Mouse (Mus musculus) heart, embryonic 15.5 days (tissue): ENCODE measurements around the gene Fam19a1. TPM values are rescaled to one million over a fixed set of nuclear protein-coding genes. Genes with fewer than 3 reads are reported as not detected.
"Not testable (repeated sequence)": the region's sequence is repeated elsewhere in the genome, so short reads cannot be mapped to it uniquely, and the experiment has no call there.

Experiments used
- ATAC-seq: fragments of 200-750 bp; cut with Nextera tagmentation; replicated peaks from 2 replicates; pipeline ENCODE4 v1.8.0; 2017; ENCODE audit warnings: low read depth, moderate TSS enrichment; ENCODE audit not compliant: insufficient number of reproducible peaks, insufficient read depth, low FRiP score
- H3K27ac ChIP-seq: fragments of 300-500 bp; sonication (generic); 2 replicates; pipeline ENCODE4 v1.5.1; 2015; ENCODE audit warnings: mild to moderate bottlenecking, inconsistent platforms
- H3K27me3 ChIP-seq: fragments of 300-500 bp; sonication (generic); 2 replicates; pipeline ENCODE4 v1.6.1; 2015; ENCODE audit warnings: inconsistent platforms
- H3K36me3 ChIP-seq: fragments of 300-500 bp; sonication (generic); 2 replicates; pipeline ENCODE4 v1.6.1; 2015; ENCODE audit warnings: mild to moderate bottlenecking, inconsistent platforms
- H3K4me1 ChIP-seq: fragments of 300-500 bp; sonication (generic); replicated peaks from 2 replicates; pipeline ENCODE4 v1.6.1; 2015; ENCODE audit warnings: inconsistent platforms
- H3K4me2 ChIP-seq: fragments of 300-500 bp; sonication (generic); 2 replicates; pipeline ENCODE4 v1.6.1; 2015; ENCODE audit warnings: inconsistent platforms, mild to moderate bottlenecking, moderate library complexity
- H3K4me3 ChIP-seq: fragments of 300-500 bp; sonication (generic); 2 replicates; pipeline ENCODE4 v1.5.1; 2015; ENCODE audit warnings: mild to moderate bottlenecking, inconsistent platforms
- H3K9ac ChIP-seq: fragments of 300-500 bp; sonication (generic); 2 replicates; pipeline ENCODE4 v1.6.1; 2015; ENCODE audit warnings: mild to moderate bottlenecking, inconsistent platforms
- H3K9me3 ChIP-seq: fragments of 300-500 bp; sonication (generic); replicated peaks from 2 replicates; pipeline ENCODE4 v1.6.1; 2016; ENCODE audit warnings: inconsistent platforms
- WGBS: fragments of 180-500 bp; shearing (Covaris S2); methylation state at CpG from one replicate; pipeline ENCODE4 v1.1.7; 2015; ENCODE audit warnings: mixed read lengths; 5-methylcytosine and 5-hydroxymethylcytosine counted together
- polyA plus RNA-seq: library from polyadenylated mRNA; unstranded; fragments of >200 nt; fragmentation: Nextera tagmentation; extraction: Ambion mirVana; gene quantifications from 2 replicates; pipeline ENCODE4 v1.2.1, GENCODE M21; 2015

The Fam19a1 gene
- polyA plus RNA-seq, 1 experiment from 2014 or later = 0.25 TPM

GRCm38 (mm10) chr6:96165818-96166379, 52.9 kb downstream of the Fam19a1 start, which contains the start of gene 1700123L14Rik:
Gene 1700123L14Rik (minus strand): TSS chr6:96166243.
- no peak for ATAC-seq
- Histone ChIP-seq H3K4me3 (no peak within 1 kb of the TSS), H3K27ac (no peak within 1 kb of the TSS), H3K9me3 (no peaks in the 10 kb centered on the region), H3K36me3 (no peaks in the 10 kb centered on the region), H3K9ac (no peak within 1 kb of the TSS), H3K4me2 (no peak within 1 kb of the TSS), H3K4me1 (no peaks in the 10 kb centered on the region), H3K27me3 (no peaks in the 10 kb centered on the region)
- WGBS = 75% methylated on average over 18 of the region's 18 CpGs

GRCm38 (mm10) chr6:96167031-96167430, 54.1 kb downstream of the Fam19a1 start:
- H3K9me3 ChIP-seq = no peaks in the 10 kb centered on the region
- ATAC-seq = no peak
- H3K9ac ChIP-seq = no peak overlapping the region
- no peak overlapping the region for H3K4me3 ChIP-seq
- H3K4me1 ChIP-seq = no peaks in the 10 kb centered on the region
- H3K27ac ChIP-seq = no peak overlapping the region
- H3K36me3 ChIP-seq = no peaks in the 10 kb centered on the region
- no peaks in the 10 kb centered on the region for H3K27me3 ChIP-seq
- no peak overlapping the region for H3K4me2 ChIP-seq

- no peak overlapping the region for H3K27ac ChIP-seq
- no peak overlapping the region for H3K4me2 ChIP-seq
- H3K9ac ChIP-seq = no peak overlapping the region
- 65% methylated on average over 3 of the region's 3 CpGs for WGBS
- no peaks in the 10 kb centered on the region for H3K4me1 ChIP-seq
- no peak overlapping the region for H3K4me3 ChIP-seq
- ATAC-seq = no peak
- H3K36me3 ChIP-seq = no peaks in the 10 kb centered on the region
- no peaks in the 10 kb centered on the region for H3K27me3 ChIP-seq
- no peaks in the 10 kb centered on the region for H3K9me3 ChIP-seq
Observed at GRCm38 (mm10) chr6:96173681-96174080, 60.7 kb downstream of the Fam19a1 start.

- Histone ChIP-seq H3K9me3 (no peaks in the 10 kb centered on the region), H3K27ac (no peak overlapping the region), H3K36me3 (no peaks in the 10 kb centered on the region), H3K4me3 (no peak overlapping the region), H3K4me2 (no peak overlapping the region), H3K4me1 (no peaks in the 10 kb centered on the region), H3K27me3 (no peaks in the 10 kb centered on the region), H3K9ac (no peak overlapping the region)
- ATAC-seq = no peak
Observed at GRCm38 (mm10) chr6:96178530-96178929, 65.6 kb downstream of the Fam19a1 start.

DNA sequence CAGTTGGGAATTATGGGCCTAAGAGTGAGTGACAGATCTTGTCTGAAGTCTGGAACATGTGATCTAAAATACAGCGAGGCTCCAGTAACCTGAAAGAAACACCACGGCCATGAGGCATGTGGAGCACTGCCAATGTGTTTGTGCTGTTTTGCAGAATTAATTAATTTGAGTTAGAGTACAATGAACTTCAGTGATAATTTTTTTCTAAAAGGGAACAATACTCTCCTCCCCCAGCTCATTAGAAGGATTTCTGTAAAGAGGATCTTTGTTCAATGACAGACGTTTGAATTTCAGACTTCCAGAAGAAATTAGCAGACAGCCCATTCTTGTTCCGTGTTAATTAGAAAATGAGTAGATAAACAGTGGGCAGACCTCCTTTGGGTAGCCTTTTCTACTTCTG, 70.4 kb downstream of the Fam19a1 start:
- Histone ChIP-seq H3K4me3 (no peak overlapping the region), H3K27me3 (no peaks in the 10 kb centered on the region), H3K27ac (no peak overlapping the region), H3K36me3 (no peaks in the 10 kb centered on the region), H3K4me1 (no peaks in the 10 kb centered on the region), H3K9ac (no peak overlapping the region), H3K9me3 (no peaks in the 10 kb centered on the region), H3K4me2 (no peak overlapping the region)
- no peak for ATAC-seq
- 55% methylated on average over 4 of the region's 4 CpGs for WGBS

GRCm38 (mm10) chr6:96186517-96186916, 73.6 kb downstream of the Fam19a1 start:
- Histone ChIP-seq H3K27me3 (no peaks in the 10 kb centered on the region), H3K9ac (no peak overlapping the region), H3K4me1 (no peaks in the 10 kb centered on the region), H3K4me3 (no peak overlapping the region), H3K4me2 (no peak overlapping the region), H3K9me3 (no peaks in the 10 kb centered on the region), H3K27ac (no peak overlapping the region), H3K36me3 (no peaks in the 10 kb centered on the region)
- WGBS = 58% methylated on average over 2 of the region's 2 CpGs
- no peak for ATAC-seq

GRCm38 (mm10) chr6:96198991-96199390, 86.0 kb downstream of the Fam19a1 start:
- not testable (repeated sequence) for H3K4me2 ChIP-seq, H3K9ac ChIP-seq, H3K4me1 ChIP-seq, H3K9me3 ChIP-seq, H3K27me3 ChIP-seq, H3K4me3 ChIP-seq, ATAC-seq, H3K36me3 ChIP-seq, H3K27ac ChIP-seq
- 77% methylated on average over 2 of the region's 2 CpGs for WGBS

DNA sequence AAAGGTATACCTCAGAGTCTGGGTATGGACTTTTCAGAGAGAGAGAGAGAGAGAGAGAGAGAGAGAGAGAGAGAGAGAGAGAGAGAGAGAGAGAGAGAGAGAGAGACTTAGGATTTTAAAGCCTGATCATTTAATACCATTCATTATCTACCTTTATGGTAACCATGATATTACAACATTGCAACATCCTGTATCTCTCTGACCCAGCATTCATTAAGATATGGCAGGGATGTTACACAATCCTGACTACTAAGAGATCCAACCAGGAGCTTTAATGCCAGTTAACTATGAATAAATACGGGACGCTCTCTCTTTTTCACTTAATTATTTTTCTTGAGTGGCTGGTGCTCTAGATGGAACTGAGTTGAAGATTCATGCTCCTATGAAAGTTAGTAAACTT, 92.4 kb downstream of the Fam19a1 start:
- ATAC-seq = no peak
- 93% methylated on average over 2 of the region's 2 CpGs for WGBS
- H3K27ac ChIP-seq = no peak overlapping the region
- no peaks in the 10 kb centered on the region for H3K27me3 ChIP-seq
- H3K9me3 ChIP-seq = no peaks in the 10 kb centered on the region
- H3K9ac ChIP-seq = no peak overlapping the region
- no peak overlapping the region for H3K4me2 ChIP-seq
- H3K4me1 ChIP-seq = no peaks in the 10 kb centered on the region
- H3K4me3 ChIP-seq = no peak overlapping the region
- H3K36me3 ChIP-seq = no peaks in the 10 kb centered on the region

DNA sequence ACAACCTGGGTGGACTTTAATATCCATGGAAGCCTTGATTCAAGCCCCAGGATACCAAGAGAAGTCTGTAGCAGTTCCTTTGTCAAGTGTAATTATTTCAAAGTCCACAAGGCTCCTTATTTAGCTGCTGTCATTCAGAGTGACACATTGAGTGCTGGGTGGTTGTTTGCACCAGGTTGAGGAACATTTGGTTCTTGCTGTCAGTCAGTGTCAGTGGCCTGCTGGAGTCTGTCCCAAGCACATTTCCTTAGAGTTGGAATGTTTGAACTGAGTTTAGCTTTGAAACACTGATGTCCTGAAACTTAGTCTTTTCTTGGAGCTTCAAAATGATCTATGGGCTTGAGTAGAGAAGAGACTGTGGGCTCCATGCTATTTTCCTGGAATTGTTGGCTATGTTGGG, 121.9 kb downstream of the Fam19a1 start:
- no peak for ATAC-seq
- no peak overlapping the region for H3K4me3 ChIP-seq
- no peaks in the 10 kb centered on the region for H3K27me3 ChIP-seq
- no peak overlapping the region for H3K9ac ChIP-seq
- no peak overlapping the region for H3K27ac ChIP-seq
- no peaks in the 10 kb centered on the region for H3K4me1 ChIP-seq
- H3K9me3 ChIP-seq = no peaks in the 10 kb centered on the region
- no peaks in the 10 kb centered on the region for H3K36me3 ChIP-seq
- H3K4me2 ChIP-seq = no peak overlapping the region

GRCm38 (mm10) chr6:96244320-96244719, 131.4 kb downstream of the Fam19a1 start:
- Histone ChIP-seq H3K9me3 (no peaks in the 10 kb centered on the region), H3K9ac (no peak overlapping the region), H3K27me3 (no peaks in the 10 kb centered on the region), H3K36me3 (no peaks in the 10 kb centered on the region), H3K4me1 (no peaks in the 10 kb centered on the region), H3K27ac (no peak overlapping the region), H3K4me3 (no peak overlapping the region), H3K4me2 (no peak overlapping the region)
- WGBS = 65% methylated on average over 3 of the region's 3 CpGs
- no peak for ATAC-seq

DNA sequence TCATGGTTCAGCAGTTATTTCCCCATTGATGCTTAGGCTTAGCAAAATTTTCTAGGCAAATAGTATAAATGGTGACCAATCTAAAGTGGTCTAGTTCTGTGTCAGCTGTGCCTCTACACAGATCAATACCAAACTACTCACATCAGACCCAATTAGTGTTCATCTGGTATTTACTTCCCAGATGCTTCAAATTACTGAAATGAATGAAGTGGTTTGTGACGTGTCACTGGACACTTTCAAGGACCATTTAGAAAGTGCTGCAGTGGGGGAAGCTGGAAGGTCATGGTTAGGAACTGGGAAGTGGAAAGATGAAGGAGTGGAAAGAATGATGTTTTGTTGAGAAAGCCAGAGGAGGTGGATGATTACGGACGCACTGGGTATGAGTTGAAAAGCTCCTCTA, 139.0 kb downstream of the Fam19a1 start:
- H3K27ac ChIP-seq = no peak overlapping the region
- H3K27me3 ChIP-seq = no peaks in the 10 kb centered on the region
- 49% methylated on average over 3 of the region's 3 CpGs for WGBS
- H3K4me3 ChIP-seq = no peak overlapping the region
- H3K9ac ChIP-seq = no peak overlapping the region
- H3K36me3 ChIP-seq = no peaks in the 10 kb centered on the region
- no peaks in the 10 kb centered on the region for H3K9me3 ChIP-seq
- no peak for ATAC-seq
- no peak overlapping the region for H3K4me2 ChIP-seq
- no peaks in the 10 kb centered on the region for H3K4me1 ChIP-seq

GRCm38 (mm10) chr6:96254815-96255214, 141.9 kb downstream of the Fam19a1 start:
- no peak overlapping the region for H3K27ac ChIP-seq
- H3K36me3 ChIP-seq = no peaks in the 10 kb centered on the region
- no peak overlapping the region for H3K4me3 ChIP-seq
- H3K4me2 ChIP-seq = no peak overlapping the region
- no peaks in the 10 kb centered on the region for H3K4me1 ChIP-seq
- H3K9me3 ChIP-seq = no peaks in the 10 kb centered on the region
- 81% methylated on average over 2 of the region's 2 CpGs for WGBS
- H3K9ac ChIP-seq = no peak overlapping the region
- ATAC-seq = no peak
- H3K27me3 ChIP-seq = no peaks in the 10 kb centered on the region
